Comparison of ENCODE assay signal across 1 mouse cellular context in the genomic region with DNA sequence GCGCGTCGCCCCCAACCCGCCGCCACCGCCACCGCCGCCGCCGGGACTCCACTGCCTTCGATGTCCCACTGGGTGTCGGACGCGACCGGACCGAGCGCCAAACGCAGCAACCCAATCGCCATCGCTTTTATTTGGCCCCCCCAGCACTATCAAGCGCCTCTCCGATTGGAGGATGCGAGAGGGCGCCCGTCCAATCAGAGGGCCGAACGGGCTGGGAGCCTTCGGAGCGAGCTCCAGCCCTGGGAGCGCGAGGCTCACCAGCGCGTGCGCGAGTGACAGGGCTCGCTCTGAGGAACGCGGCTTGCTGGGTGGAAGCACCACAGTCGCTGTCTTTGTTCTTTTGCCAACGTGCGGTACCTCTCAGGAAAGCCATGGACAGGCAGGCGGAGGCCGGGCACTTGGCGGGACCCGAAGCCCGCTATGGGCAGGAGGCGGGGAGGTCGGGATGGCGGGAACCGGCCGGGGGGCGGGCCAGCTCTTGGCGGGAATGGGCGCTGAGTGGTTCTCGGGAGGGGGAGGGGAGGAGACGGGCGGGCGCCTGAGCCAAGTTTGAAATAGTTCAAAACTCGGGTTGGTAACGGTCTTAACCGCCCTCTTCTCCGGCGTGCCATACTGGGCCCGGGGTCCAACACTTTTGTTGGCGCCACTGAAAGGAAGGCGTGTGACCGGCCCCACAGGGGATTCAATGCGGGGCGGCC.
TF ChIP-seq lines count a peak whose summit lies in the region.

Gene Ezh2, minus strand, starts transcription at position 416 of the 698 bp plus-strand sequence.

TF ChIP-seq in CH12.LX, 34 proteins besides CTCF, POLR2A, EP300 and RAD21 (continued from another document):
- TF ChIP-seq MXI1 (IDR thresholded peaks at IDR 0.05; ENCODE audit: low read depth, low read length) = peak; percentile 64; the same call in 1 of the 2 replicates
- TF ChIP-seq USF1 (IDR thresholded peaks at IDR 0.05; ENCODE audit: low read depth, low read length) = no peak
- peak; percentile 78 for TF ChIP-seq UBTF (IDR thresholded peaks at IDR 0.05; ENCODE audit: low read depth, low read length)
- no peak for TF ChIP-seq JUND (conservative IDR thresholded peaks at IDR 0.05; ENCODE audit: low read depth, low read length)
- peak; percentile 83 for TF ChIP-seq TBP (conservative IDR thresholded peaks at IDR 0.05; ENCODE audit: low read depth, low read length)
- peak; percentile 55 for TF ChIP-seq MEF2A (IDR thresholded peaks at IDR 0.05; ENCODE audit: borderline replicate concordance, low read depth, low read length)
- TF ChIP-seq MAX (IDR thresholded peaks at IDR 0.05; ENCODE audit: low read length) = peak; percentile 91
- peak; percentile 82 for TF ChIP-seq MAZ (IDR thresholded peaks at IDR 0.05; ENCODE audit: low read depth, low read length)
- TF ChIP-seq SMC3 (IDR thresholded peaks at IDR 0.05; ENCODE audit: low read depth, low read length) = no peak
- peak; percentile 46 for TF ChIP-seq TCF12 (IDR thresholded peaks at IDR 0.05; ENCODE audit: low read depth, low read length)
- 0 out of 2 replicates have a peak, but pooled peaks have one; percentile 15 for TF ChIP-seq ZNF384 (IDR thresholded peaks at IDR 0.05; ENCODE audit: low read depth, low read length)
- TF ChIP-seq KAT2A (IDR thresholded peaks at IDR 0.05; ENCODE audit: insufficient replicate concordance, low read length) = peak; percentile 78
- no peak for TF ChIP-seq USF2 (conservative IDR thresholded peaks at IDR 0.05; ENCODE audit: low read depth, low read length)
- TF ChIP-seq ETS1 (conservative IDR thresholded peaks at IDR 0.05; ENCODE audit: low read depth, low read length) = peak; percentile 33; the same call in 1 of the 2 replicates
- TF ChIP-seq MAFK (IDR thresholded peaks at IDR 0.05; ENCODE audit: insufficient replicate concordance, low read length) = 0 out of 2 replicates have a peak, but pooled peaks have one; percentile 24
- TF ChIP-seq NRF1 (IDR thresholded peaks at IDR 0.05; ENCODE audit: low read depth, low read length) = peak; percentile 93
- TF ChIP-seq MYC (IDR thresholded peaks at IDR 0.05; ENCODE audit: low read depth, low read length) = peak; percentile 86
- no peak for TF ChIP-seq CHD1 (IDR thresholded peaks at IDR 0.05; ENCODE audit: low read depth, low read length)
- peak; percentile 94 for TF ChIP-seq E2F4 (IDR thresholded peaks at IDR 0.05; ENCODE audit: insufficient replicate concordance, low read depth, low read length)
- TF ChIP-seq ZMIZ1 (IDR thresholded peaks at IDR 0.05; ENCODE audit: low read depth, low read length) = peak; percentile 89
- TF ChIP-seq JUN (IDR thresholded peaks at IDR 0.05; ENCODE audit: insufficient read depth, low read depth, low read length) = no peak
- no peak for TF ChIP-seq GABPA (IDR thresholded peaks at IDR 0.05; ENCODE audit: insufficient replicate concordance, low read depth, low read length)
- no peak for TF ChIP-seq RCOR1 (conservative IDR thresholded peaks at IDR 0.05; ENCODE audit: low read depth, low read length)
- no peak for TF ChIP-seq POLR2AphosphoS2 (IDR thresholded peaks at IDR 0.05; ENCODE audit: low read depth, low read length)
- TF ChIP-seq ELF1 (IDR thresholded peaks at IDR 0.05; ENCODE audit: low read depth, low read length) = peak; percentile 28
- TF ChIP-seq IRF4 (IDR thresholded peaks at IDR 0.05; ENCODE audit: low read depth, low read length) = peak; percentile 50; the same call in 1 of the 2 replicates
- TF ChIP-seq ZC3H11A (IDR thresholded peaks at IDR 0.05; ENCODE audit: low read depth, low read length) = no peak
- TF ChIP-seq BHLHE40 (IDR thresholded peaks at IDR 0.05; ENCODE audit: low read depth, low read length) = no peak; the same call in 1 of the 2 replicates
- TF ChIP-seq ZKSCAN1 (IDR thresholded peaks at IDR 0.05; ENCODE audit: borderline replicate concordance, low read depth, low read length) = no peak
- peak; percentile 75; the same call in 1 of the 2 replicates for TF ChIP-seq SIN3A (IDR thresholded peaks at IDR 0.05; ENCODE audit: low read length)
- no peak for TF ChIP-seq PAX5 (IDR thresholded peaks at IDR 0.05; ENCODE audit: low read length)
- TF ChIP-seq CHD2 (IDR thresholded peaks at IDR 0.05; ENCODE audit: low read length) = peak; percentile 82
- peak; percentile 68 for TF ChIP-seq HCFC1 (IDR thresholded peaks at IDR 0.05; ENCODE audit: low read depth, low read length)
